Mouse (Mus musculus): ENCODE data around the gene Wwc1. TPM values are rescaled to one million over a fixed set of nuclear protein-coding genes. Genes with fewer than 3 reads are reported as not detected.

Wwc1 gene
- total and polyA plus RNA-seq, 3 experiments = 0.89 to 8.7 (median 2.0) TPM

DNA sequence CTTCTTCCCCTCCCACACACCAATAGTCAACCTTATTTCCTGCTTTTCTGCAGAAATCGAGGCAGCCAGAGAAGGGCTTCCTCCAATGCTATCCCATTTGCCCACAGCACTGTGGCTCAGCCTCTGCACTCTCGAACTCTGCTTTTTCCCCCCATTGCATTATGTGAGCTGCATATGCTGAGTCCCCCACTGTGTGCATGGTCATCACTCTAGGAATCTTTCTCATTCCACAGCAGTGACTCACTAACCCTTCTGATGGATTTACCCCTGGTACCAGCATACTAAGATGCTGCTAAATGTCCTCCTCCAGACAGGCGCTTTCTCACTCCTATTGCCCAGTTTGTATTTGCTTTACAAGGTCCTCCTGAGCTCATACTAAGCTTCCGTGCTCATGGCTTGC lies 32.9 kb upstream of the Wwc1 start:
- Histone ChIP-seq H3K27me3 (replicated peaks) (peaks cover 12% of the 10 kb centered on the region), H3K4me1 (ENCODE audit: control insufficient read depth in 1 of 2, insufficient read depth in 2 of 2) (no peaks in the 10 kb centered on the region), H3K4me2 (ENCODE audit: insufficient read depth, low read depth, poor library complexity, severe bottlenecking) (no peak overlapping the region), H3K36me3 (replicated peaks in 1 of 2; ENCODE audit: control insufficient read depth in 1 of 2, insufficient read depth in 1 of 2, low read length in 1 of 2) (no peaks in the 10 kb centered on the region), H3K4me3 (replicated peaks in 1 of 3; ENCODE audit: low read depth in 2 of 3, low read length in 2 of 3, poor library complexity in 1 of 3) (no peak overlapping the region), H3K27ac (ENCODE audit: insufficient read depth, low read depth) (no peak overlapping the region), H3K9ac (ENCODE audit: insufficient read depth, low read depth) (no peak overlapping the region), H3K9me3 (replicated peaks; ENCODE audit: low read length) (no peaks in the 10 kb centered on the region), H3K79me2 (replicated peaks; ENCODE audit: control insufficient read depth, extremely low read depth, insufficient read depth, poor library complexity, severe bottlenecking) (no peaks in the 10 kb centered on the region)
- DNase-seq (ENCODE audit: extremely low read depth) = no peak
- dilution Hi-C loops (cut with MboI; ENCODE audit: extremely low pct_ligation_motif_present, extremely low pct_unique_long_range_greater_than_20kb, low sequenced_read_pairs) = no loop called here
- TF ChIP-seq MAFK (IDR thresholded peaks at IDR 0.05; ENCODE audit: insufficient replicate concordance, low read length) = no peak
- TF ChIP-seq E2F4 (IDR thresholded peaks at IDR 0.05; ENCODE audit: insufficient replicate concordance, low read depth, low read length) = no peak
- TF ChIP-seq HCFC1 (IDR thresholded peaks at IDR 0.05; ENCODE audit: low read depth, low read length) = no peak
- no peak for TF ChIP-seq MAZ (IDR thresholded peaks at IDR 0.05; ENCODE audit: low read depth, low read length)
- TF ChIP-seq PAX5 (IDR thresholded peaks at IDR 0.05; ENCODE audit: low read length) = no peak
- TF ChIP-seq NELFE (IDR thresholded peaks at IDR 0.05; ENCODE audit: low read depth, low read length) = no peak
- TF ChIP-seq JUN (IDR thresholded peaks at IDR 0.05; ENCODE audit: insufficient read depth, low read depth, low read length) = no peak
- TF ChIP-seq NRF1 (IDR thresholded peaks at IDR 0.05; ENCODE audit: low read depth, low read length) = no peak
- TF ChIP-seq ZKSCAN1 (IDR thresholded peaks at IDR 0.05; ENCODE audit: borderline replicate concordance, low read depth, low read length) = no peak
- no peak for TF ChIP-seq TCF12 (IDR thresholded peaks at IDR 0.05; ENCODE audit: low read depth, low read length)
- no peak for TF ChIP-seq USF2 (conservative IDR thresholded peaks at IDR 0.05; ENCODE audit: low read depth, low read length)
- no peak for TF ChIP-seq UBTF (IDR thresholded peaks at IDR 0.05; ENCODE audit: low read depth, low read length)
- TF ChIP-seq MXI1 (IDR thresholded peaks at IDR 0.05; ENCODE audit: low read depth, low read length) = no peak
- TF ChIP-seq MAX (IDR thresholded peaks at IDR 0.05; ENCODE audit: low read length) = no peak
- TF ChIP-seq ELF1 (IDR thresholded peaks at IDR 0.05; ENCODE audit: low read depth, low read length) = no peak
- in situ Hi-C loops (cut with MboI; ENCODE audit: low pct_ligation_motif_present, low pct_unique_long_range_greater_than_20kb, low sequenced_read_pairs) = no loop called here

DNA sequence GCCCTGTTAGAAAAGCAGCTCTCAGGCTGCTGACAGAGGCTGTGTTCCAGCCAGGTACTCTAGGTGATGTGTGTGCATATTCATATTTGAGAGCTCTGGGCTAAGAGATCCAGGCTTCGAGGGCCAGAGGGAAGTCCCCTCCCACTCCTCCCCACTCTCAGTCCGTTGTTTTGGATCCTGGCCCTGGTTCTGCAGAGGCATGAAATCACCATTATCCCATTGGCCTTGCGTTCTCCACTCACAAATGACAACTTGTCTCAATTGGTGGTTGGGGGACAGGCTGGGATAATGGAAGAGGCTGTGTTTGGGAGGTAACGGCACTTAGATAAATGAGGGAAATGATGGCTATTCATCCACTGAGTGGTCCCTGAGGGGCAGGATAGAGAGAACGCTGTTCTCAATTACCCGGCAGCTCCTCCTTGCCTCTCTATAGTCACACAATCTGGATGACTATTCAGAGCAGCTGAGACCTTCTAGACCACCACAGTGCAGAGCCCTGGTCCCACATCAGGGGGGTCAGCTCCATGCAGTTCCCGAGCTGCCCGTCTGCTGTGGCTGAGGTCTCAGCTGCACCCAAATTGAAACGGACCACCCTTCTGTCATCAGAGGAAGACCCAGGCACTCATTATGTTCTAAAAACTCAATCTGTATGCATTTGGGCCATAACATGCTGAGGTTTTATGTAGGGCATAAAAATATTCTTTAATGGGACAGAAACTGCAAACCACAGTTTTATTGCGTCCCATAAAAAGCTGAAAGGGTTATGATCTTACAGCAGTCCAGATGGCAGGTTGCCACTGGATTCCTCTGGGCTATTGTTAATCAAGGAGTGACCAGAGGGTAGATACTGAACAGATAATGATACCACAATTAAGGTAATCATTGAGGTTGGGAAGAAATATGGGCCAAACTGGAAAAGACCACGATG lies 29.2 kb upstream of the Wwc1 start:
- no peak for TF ChIP-seq HCFC1 (IDR thresholded peaks at IDR 0.05; ENCODE audit: low read depth, low read length)
- no peak for TF ChIP-seq GABPA (IDR thresholded peaks at IDR 0.05; ENCODE audit: insufficient replicate concordance, low read depth, low read length)
- TF ChIP-seq JUND (conservative IDR thresholded peaks at IDR 0.05; ENCODE audit: low read depth, low read length) = no peak
- no peak for TF ChIP-seq RAD21 (IDR thresholded peaks at IDR 0.05; ENCODE audit: low read depth, low read length)
- no peak for TF ChIP-seq ZMIZ1 (IDR thresholded peaks at IDR 0.05; ENCODE audit: low read depth, low read length)
- no peak for TF ChIP-seq SIN3A (IDR thresholded peaks at IDR 0.05; ENCODE audit: low read length)
- no peak for TF ChIP-seq MAFK (IDR thresholded peaks at IDR 0.05; ENCODE audit: insufficient replicate concordance, low read length)
- TF ChIP-seq NRF1 (IDR thresholded peaks at IDR 0.05; ENCODE audit: low read depth, low read length) = no peak
- no peak for TF ChIP-seq CHD2 (IDR thresholded peaks at IDR 0.05; ENCODE audit: low read length)
- no peak for TF ChIP-seq TCF12 (IDR thresholded peaks at IDR 0.05; ENCODE audit: low read depth, low read length)
- TF ChIP-seq USF2 (conservative IDR thresholded peaks at IDR 0.05; ENCODE audit: low read depth, low read length) = no peak
- no peak for TF ChIP-seq ETS1 (conservative IDR thresholded peaks at IDR 0.05; ENCODE audit: low read depth, low read length)
- no peak for TF ChIP-seq NELFE (IDR thresholded peaks at IDR 0.05; ENCODE audit: low read depth, low read length)
- no peak for TF ChIP-seq ZC3H11A (IDR thresholded peaks at IDR 0.05; ENCODE audit: low read depth, low read length)
- no peak for TF ChIP-seq MEF2A (IDR thresholded peaks at IDR 0.05; ENCODE audit: borderline replicate concordance, low read depth, low read length)
- no peak for TF ChIP-seq EP300 (IDR thresholded peaks at IDR 0.05; ENCODE audit: low read length)
- no peak for TF ChIP-seq KAT2A (IDR thresholded peaks at IDR 0.05; ENCODE audit: insufficient replicate concordance, low read length)
- no peak for TF ChIP-seq IRF4 (IDR thresholded peaks at IDR 0.05; ENCODE audit: low read depth, low read length)
- TF ChIP-seq POLR2A (IDR thresholded peaks at IDR 0.05; ENCODE audit: low read depth, low read length) = no peak
- dilution Hi-C loops (cut with MboI; ENCODE audit: extremely low pct_ligation_motif_present, extremely low pct_unique_long_range_greater_than_20kb, low sequenced_read_pairs) (no loop called here), in situ Hi-C loops (cut with MboI; ENCODE audit: low pct_ligation_motif_present, low pct_unique_long_range_greater_than_20kb, low sequenced_read_pairs) (no loop called here)
- Histone ChIP-seq H3K79me2 (replicated peaks; ENCODE audit: control insufficient read depth, extremely low read depth, insufficient read depth, poor library complexity, severe bottlenecking) (no peaks in the 10 kb centered on the region), H3K9ac (ENCODE audit: insufficient read depth, low read depth) (no peak overlapping the region), H3K9me3 (replicated peaks; ENCODE audit: low read length) (no peaks in the 10 kb centered on the region), H3K4me2 (ENCODE audit: insufficient read depth, low read depth, poor library complexity, severe bottlenecking) (no peak overlapping the region), H3K27me3 (replicated peaks) (peaks cover 11% of the 10 kb centered on the region), H3K4me3 (replicated peaks in 1 of 3; ENCODE audit: low read depth in 2 of 3, low read length in 2 of 3, poor library complexity in 1 of 3) (no peak overlapping the region), H3K4me1 (ENCODE audit: control insufficient read depth in 1 of 2, insufficient read depth in 2 of 2) (no peaks in the 10 kb centered on the region), H3K27ac (ENCODE audit: insufficient read depth, low read depth) (no peak overlapping the region), H3K36me3 (replicated peaks in 1 of 2; ENCODE audit: control insufficient read depth in 1 of 2, insufficient read depth in 1 of 2, low read length in 1 of 2) (no peaks in the 10 kb centered on the region)
- no peak for DNase-seq (ENCODE audit: extremely low read depth)
